Mouse (Mus musculus) limb, embryonic 13.5 days (tissue): ENCODE data around the gene Prkca. TPM values are rescaled to one million over a fixed set of nuclear protein-coding genes. Genes with fewer than 3 reads are reported as not detected.

Experiments used
- ATAC-seq: fragments of 200-750 bp; cut with Nextera tagmentation; 2 replicates; pipeline ENCODE4 v1.8.0; 2017; ENCODE audit warnings: low read depth, moderate number of reproducible peaks, moderate TSS enrichment; ENCODE audit not compliant: low FRiP score
- H3K27ac ChIP-seq: fragments of 300-500 bp; sonication (generic); 2 replicates; pipeline ENCODE4 v1.5.1; 2015; ENCODE audit warnings: inconsistent platforms, mild to moderate bottlenecking, moderate library complexity
- H3K27me3 ChIP-seq: fragments of 300-500 bp; sonication (generic); 2 replicates; pipeline ENCODE4 v1.6.1; 2015; ENCODE audit warnings: mild to moderate bottlenecking, inconsistent platforms
- H3K36me3 ChIP-seq: fragments of 300-500 bp; sonication (generic); 2 replicates; pipeline ENCODE4 v1.6.1; 2015; ENCODE audit warnings: inconsistent platforms, mild to moderate bottlenecking, moderate library complexity
- H3K4me1 ChIP-seq: fragments of 300-500 bp; sonication (generic); 2 replicates; pipeline ENCODE4 v1.6.1; 2015; ENCODE audit warnings: inconsistent platforms
- H3K4me2 ChIP-seq: fragments of 300-500 bp; sonication (generic); replicated peaks from 2 replicates; pipeline ENCODE4 v1.6.1; 2015; ENCODE audit warnings: inconsistent platforms, mild to moderate bottlenecking, moderate library complexity
- H3K4me3 ChIP-seq: fragments of 300-500 bp; sonication (generic); 2 replicates; pipeline ENCODE4 v1.5.1; 2015; ENCODE audit warnings: moderate library complexity, mild to moderate bottlenecking, inconsistent platforms
- H3K9ac ChIP-seq: fragments of 300-500 bp; sonication (generic); 2 replicates; pipeline ENCODE4 v1.6.1; 2015; ENCODE audit warnings: mild to moderate bottlenecking, inconsistent platforms
- H3K9me3 ChIP-seq: fragments of 300-500 bp; sonication (generic); 2 replicates; pipeline ENCODE4 v1.6.1; 2016; ENCODE audit warnings: inconsistent platforms
- WGBS: fragments of 180-500 bp; shearing (Covaris S2); methylation state at CpG from one replicate; pipeline ENCODE4 v1.1.7; 2015; 5-methylcytosine and 5-hydroxymethylcytosine counted together
- polyA plus RNA-seq: library from polyadenylated mRNA; unstranded; fragments of >200 nt; fragmentation: Nextera tagmentation; extraction: Ambion mirVana; gene quantifications from 2 replicates; pipeline ENCODE4 v1.2.1, GENCODE M21; 2015

Prkca gene
- polyA plus RNA-seq, 1 experiment from 2014 or later = 7.2 TPM

DNA sequence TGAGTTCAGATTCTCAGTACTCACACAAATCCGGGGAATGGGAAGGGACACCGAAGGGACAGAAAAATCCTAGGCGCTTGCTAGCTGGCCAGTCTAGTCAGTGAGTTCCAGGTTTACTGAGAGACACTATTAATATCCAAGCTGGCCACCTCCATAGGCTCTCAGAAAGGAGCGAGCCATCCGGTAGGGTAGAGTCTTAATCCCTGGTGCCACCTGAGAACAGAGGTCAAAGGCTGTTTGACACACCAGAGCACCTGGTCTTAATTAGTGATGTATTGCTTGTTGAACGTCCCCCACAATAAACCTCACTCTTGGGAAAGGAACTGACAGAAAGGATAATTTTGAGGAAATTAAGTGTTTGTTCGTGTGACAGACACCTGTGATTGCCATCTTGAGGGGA is 133.0 kb downstream of the Prkca start:
- WGBS = 52% methylated on average over 7 of the region's 7 CpGs
- H3K27ac ChIP-seq = no peak overlapping the region
- no peaks in the 10 kb centered on the region for H3K27me3 ChIP-seq
- H3K4me2 ChIP-seq = no peak overlapping the region
- no peaks in the 10 kb centered on the region for H3K36me3 ChIP-seq
- peaks cover 50% of the 10 kb centered on the region for H3K4me1 ChIP-seq
- H3K9ac ChIP-seq = no peak overlapping the region
- no peaks in the 10 kb centered on the region for H3K9me3 ChIP-seq
- H3K4me3 ChIP-seq = no peak overlapping the region
- ATAC-seq = no peak

DNA sequence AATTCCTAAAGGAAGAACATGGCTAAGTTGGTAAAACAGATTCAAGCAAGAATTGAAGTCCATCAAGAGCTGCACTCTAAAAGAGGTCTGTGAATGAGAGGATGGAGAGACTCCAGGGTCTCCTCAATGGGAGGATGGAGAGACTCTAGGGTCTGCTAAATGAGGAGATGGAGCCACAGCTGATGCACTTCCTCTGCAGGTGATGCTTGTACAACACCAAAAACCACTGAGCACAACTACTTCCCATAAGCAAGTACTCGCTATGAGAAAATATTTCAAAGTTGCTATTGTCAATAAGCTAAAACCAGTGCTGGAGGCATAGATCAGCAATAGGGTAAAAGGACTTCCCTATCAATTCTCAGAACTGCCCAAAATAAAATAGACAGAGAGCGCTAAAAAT is 137.1 kb downstream of the Prkca start:
- H3K27me3 ChIP-seq = no peaks in the 10 kb centered on the region
- H3K27ac ChIP-seq = no peak overlapping the region
- no peak overlapping the region for H3K4me2 ChIP-seq
- H3K4me3 ChIP-seq = no peak overlapping the region
- no peak overlapping the region for H3K9ac ChIP-seq
- H3K9me3 ChIP-seq = no peaks in the 10 kb centered on the region
- H3K4me1 ChIP-seq = peaks cover 23% of the 10 kb centered on the region
- WGBS = 92% methylated on average over 2 of the region's 2 CpGs
- ATAC-seq = no peak
- H3K36me3 ChIP-seq = no peaks in the 10 kb centered on the region

DNA sequence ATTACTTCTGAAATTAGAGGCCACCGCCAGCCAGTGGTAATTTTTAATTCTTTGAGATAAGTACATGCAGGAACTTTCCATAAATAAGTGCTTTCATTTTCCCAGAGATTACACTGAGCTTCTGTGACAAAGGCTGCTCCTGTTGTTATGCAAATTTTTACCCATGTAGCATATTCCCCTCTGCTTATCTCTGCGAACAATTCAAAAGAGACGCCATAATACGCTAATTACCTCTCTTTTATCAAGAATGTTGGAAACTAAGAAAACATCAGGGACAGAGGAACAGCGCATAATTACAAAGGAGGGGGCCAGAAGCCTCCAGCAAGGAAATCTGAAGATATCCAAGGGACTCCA is 138.9 kb downstream of the Prkca start:
- Histone ChIP-seq H3K4me1 (peaks cover 12% of the 10 kb centered on the region), H3K36me3 (no peaks in the 10 kb centered on the region), H3K4me2 (no peak overlapping the region), H3K27me3 (no peaks in the 10 kb centered on the region), H3K4me3 (no peak overlapping the region), H3K9me3 (no peaks in the 10 kb centered on the region), H3K9ac (no peak overlapping the region), H3K27ac (no peak overlapping the region)
- ATAC-seq = no peak
- 77% methylated on average over 5 of the region's 5 CpGs for WGBS

DNA sequence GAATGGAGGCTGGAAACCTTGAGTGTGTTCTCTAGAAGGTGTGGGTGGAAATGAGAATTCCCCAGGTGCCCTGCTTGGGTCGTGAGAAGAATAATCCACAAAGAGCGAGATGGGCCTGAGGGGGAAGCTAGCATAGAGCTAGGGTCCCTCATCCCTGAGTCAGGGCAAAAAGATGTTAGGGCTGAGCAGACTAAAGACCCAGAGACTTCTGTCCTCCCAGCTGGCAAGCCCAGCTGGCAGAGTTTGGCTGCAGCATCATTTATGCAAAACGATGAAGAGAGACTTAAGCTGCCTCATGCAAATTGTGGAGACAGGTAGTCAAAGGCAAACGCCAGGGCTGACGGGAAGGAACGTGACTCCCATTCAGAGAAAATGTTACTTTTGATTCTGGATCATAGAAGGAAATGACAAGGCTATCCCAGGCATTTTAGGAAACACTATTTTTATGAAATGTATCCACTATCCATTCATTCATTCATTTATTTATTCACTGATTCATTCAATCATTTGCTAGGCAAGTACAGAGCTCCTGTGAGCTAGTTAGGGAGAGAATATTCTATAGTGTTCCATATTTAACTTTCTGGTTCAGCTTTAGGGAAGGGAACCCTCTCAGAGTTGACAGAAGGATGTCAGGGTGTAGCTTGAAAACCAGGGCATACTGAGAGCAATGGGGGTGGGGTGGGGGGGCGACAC is 139.4 kb downstream of the Prkca start:
- peaks cover 12% of the 10 kb centered on the region for H3K4me1 ChIP-seq
- no peak for ATAC-seq
- H3K9ac ChIP-seq = no peak overlapping the region
- no peak overlapping the region for H3K4me3 ChIP-seq
- no peaks in the 10 kb centered on the region for H3K9me3 ChIP-seq
- WGBS = 72% methylated on average over 7 of the region's 7 CpGs
- no peak overlapping the region for H3K4me2 ChIP-seq
- H3K27me3 ChIP-seq = no peaks in the 10 kb centered on the region
- H3K36me3 ChIP-seq = no peaks in the 10 kb centered on the region
- H3K27ac ChIP-seq = no peak overlapping the region

DNA sequence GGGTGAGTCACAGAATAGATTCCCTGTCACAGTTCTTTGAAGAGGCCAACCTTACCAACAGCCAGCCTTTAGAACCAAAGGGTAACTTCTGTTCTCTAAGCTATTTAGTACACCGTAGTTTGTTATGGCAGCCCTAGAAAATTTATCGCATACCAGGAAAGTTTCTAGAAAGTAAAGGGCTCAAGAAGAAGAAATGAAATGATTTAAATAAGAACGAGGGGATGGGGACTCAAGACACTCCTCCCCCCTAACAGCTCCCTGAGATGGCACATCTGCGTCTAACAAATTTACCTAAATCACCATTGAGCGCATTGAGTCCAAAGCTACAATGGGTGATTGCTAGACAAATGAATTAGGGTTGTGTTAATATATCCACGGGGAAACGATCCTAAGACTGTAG is 140.9 kb downstream of the Prkca start:
- WGBS = 89% methylated on average over 7 of the region's 7 CpGs
- H3K36me3 ChIP-seq = no peaks in the 10 kb centered on the region
- H3K9me3 ChIP-seq = no peaks in the 10 kb centered on the region
- H3K9ac ChIP-seq = no peak overlapping the region
- no peak for ATAC-seq
- H3K27ac ChIP-seq = no peak overlapping the region
- no peak overlapping the region for H3K4me3 ChIP-seq
- no peaks in the 10 kb centered on the region for H3K27me3 ChIP-seq
- H3K4me2 ChIP-seq = no peak overlapping the region
- peaks cover 7% of the 10 kb centered on the region for H3K4me1 ChIP-seq

DNA sequence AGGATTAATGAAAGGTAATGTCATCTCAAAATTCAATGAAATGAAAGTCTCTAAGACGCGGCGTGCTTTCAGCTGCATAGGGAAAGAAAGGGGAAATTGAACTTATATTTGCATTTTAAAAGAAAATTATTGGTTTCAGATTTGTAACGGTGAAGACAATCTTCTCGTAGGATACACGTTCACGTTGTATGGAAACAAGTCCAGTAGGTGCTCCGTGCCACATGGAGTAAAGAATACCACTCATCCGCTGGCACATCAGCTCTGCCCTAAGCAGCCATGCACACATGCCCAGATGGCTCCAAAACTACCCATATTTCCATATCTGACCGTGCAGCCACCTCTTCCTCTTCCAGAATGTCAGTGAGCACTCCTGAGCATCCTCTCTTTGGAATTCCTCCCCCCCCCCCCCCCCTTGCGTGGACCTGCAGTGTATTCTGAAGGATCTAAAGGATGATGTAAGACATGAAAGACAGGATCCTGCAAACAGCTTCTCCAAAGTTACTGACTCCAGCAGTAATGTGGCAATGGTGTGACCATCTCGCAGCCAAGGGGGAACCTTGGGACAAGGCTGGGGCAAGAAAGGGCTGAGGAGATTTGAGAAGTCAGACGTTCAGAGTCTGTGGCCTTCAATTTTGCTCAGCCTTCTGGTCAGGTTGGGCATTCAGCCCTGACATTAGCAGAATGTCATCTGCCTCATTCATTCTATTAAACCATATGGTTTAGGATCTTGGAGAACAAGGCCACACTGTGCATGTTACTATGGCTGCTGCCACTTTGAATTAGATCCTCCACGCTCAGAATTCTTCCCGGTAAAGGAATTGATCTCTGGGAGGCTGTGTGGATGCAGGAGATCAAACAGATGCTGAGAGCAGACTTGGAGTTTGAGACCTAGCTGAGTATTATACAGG is 142.8 kb downstream of the Prkca start:
- Histone ChIP-seq H3K9ac (no peak overlapping the region), H3K36me3 (no peaks in the 10 kb centered on the region), H3K4me2 (no peak overlapping the region), H3K27me3 (no peaks in the 10 kb centered on the region), H3K27ac (no peak overlapping the region), H3K4me3 (no peak overlapping the region), H3K9me3 (no peaks in the 10 kb centered on the region), H3K4me1 (peaks cover 7% of the 10 kb centered on the region)
- ATAC-seq = no peak
- 90% methylated on average over 15 of the region's 15 CpGs for WGBS

DNA sequence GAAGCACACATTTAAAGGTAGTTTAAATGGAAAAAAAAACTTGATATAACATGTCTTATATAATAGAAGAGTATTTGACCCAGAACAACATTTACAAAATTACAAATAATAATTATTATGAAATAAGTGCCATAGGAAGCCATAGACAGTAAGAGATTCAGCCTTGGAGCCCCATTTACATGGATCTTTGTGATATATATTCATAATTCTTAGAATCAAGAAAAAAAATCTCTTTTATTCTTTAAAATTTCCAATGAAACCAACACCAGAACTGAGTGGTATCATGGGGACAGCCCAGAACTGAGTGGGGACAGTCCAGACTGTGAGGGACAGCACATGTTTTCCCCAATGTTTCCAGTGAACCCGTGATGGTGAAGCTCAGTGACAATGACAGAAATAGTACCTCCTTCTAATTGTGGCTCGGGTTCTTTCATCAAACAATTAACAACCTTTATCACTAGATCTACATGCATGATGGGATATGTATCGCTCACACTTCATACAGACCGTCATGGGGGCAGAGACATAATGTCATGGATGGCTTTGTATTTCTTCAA is 144.2 kb downstream of the Prkca start:
- no peak for ATAC-seq
- no peaks in the 10 kb centered on the region for H3K27me3 ChIP-seq
- no peak overlapping the region for H3K9ac ChIP-seq
- no peak overlapping the region for H3K27ac ChIP-seq
- 89% methylated on average over 4 of the region's 4 CpGs for WGBS
- H3K4me1 ChIP-seq = peaks cover 10% of the 10 kb centered on the region
- H3K4me3 ChIP-seq = no peak overlapping the region
- H3K9me3 ChIP-seq = no peaks in the 10 kb centered on the region
- no peaks in the 10 kb centered on the region for H3K36me3 ChIP-seq
- no peak overlapping the region for H3K4me2 ChIP-seq

DNA sequence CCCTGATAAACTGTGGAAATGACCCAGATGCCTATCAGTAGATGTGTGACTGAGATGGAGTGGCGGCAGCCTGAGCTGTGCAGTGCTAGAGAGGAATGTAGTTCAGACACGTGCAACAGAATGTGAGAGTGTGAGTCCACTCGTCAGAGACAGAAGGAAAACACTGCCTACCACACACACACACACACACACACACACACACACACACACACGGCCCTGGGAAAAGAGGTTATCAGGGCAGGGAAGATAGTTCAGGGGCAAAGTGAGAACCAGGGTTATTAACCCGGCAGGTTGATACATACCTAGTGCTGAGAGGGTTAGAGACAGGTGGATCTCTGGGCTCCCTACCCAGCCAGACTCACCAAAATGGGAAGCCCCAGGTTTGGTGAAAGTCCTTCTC is 145.1 kb downstream of the Prkca start:
- Histone ChIP-seq H3K4me2 (no peak overlapping the region), H3K4me1 (peaks cover 6% of the 10 kb centered on the region)
- 76% methylated on average over 5 of the region's 5 CpGs for WGBS

DNA sequence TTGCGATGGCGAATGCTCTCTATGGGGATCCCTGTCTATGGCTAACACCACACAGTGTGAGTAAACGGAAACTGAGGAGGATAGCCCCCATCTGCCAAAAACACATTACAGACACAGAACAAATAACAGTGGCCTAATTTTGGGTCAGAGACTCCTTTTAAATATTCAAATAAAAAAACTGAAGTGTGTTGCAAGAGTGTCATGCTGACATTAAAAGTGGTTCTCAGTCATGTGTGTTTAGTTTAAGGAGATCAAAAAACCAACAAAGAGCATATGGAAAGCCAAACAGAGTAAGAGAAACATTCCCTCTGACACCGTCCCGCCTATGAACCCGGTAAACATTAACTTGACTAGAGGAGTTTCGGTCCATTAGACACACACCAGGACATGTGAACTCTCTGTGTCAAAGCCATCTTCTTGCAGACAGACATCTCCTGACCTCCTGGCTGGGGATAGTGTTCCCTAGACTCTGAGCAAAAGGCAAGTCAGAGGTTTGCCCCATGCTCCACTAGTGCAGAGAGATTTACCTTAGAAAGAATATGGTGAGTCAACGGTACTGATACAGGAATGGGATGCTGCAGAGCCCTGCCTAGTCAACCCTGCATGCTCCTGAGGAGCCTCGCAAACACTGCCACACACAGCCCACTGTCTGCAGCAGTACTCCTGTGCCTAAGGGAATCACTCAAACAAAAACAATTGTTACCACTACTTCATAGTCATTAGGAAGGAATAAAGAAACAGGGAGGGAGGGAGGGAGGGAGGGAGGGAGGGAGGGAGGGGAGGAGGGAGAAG is 146.1 kb downstream of the Prkca start:
- 72% methylated on average over 9 of the region's 9 CpGs for WGBS
- no peak overlapping the region for H3K4me2 ChIP-seq
- H3K4me1 ChIP-seq = 0 out of 2 replicates have a peak, but pooled peaks cover 3% of the 10 kb centered on the region
- no peak overlapping the region for H3K27ac ChIP-seq
- no peak for ATAC-seq
- no peaks in the 10 kb centered on the region for H3K9me3 ChIP-seq
- no peak overlapping the region for H3K4me3 ChIP-seq
- no peak overlapping the region for H3K9ac ChIP-seq
- no peaks in the 10 kb centered on the region for H3K36me3 ChIP-seq
- H3K27me3 ChIP-seq = no peaks in the 10 kb centered on the region

More for the DNA sequence above, 145.1 kb downstream of the Prkca start:
- no peaks in the 10 kb centered on the region for H3K9me3 ChIP-seq
- H3K27me3 ChIP-seq = no peaks in the 10 kb centered on the region
- H3K36me3 ChIP-seq = no peaks in the 10 kb centered on the region
- H3K9ac ChIP-seq = no peak overlapping the region
- no peak for ATAC-seq
- H3K27ac ChIP-seq = no peak overlapping the region
- H3K4me3 ChIP-seq = no peak overlapping the region

DNA sequence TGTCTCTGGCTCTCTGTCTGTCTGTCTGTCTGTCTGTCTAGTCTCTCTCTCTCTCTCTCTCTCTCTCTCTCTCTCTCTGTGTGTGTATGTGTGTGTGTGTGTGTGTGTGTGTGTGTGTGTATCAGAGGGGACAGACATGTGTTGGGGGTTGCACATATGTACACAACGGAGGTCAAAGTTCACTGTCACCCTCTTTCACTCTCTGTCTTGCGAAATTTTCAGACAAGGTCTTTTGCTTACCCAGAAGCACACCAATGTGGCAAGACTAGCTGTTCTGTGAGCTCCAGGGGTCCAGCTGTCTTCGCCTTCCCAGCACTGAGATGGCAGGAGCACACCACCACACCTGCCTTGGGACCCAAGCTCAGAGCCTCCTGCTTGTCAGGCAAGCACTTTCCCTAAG is 146.9 kb downstream of the Prkca start:
- Histone ChIP-seq H3K27ac (no peak overlapping the region), H3K4me2 (no peak overlapping the region), H3K4me3 (no peak overlapping the region), H3K4me1 (0 out of 2 replicates have a peak, but pooled peaks cover 3% of the 10 kb centered on the region), H3K27me3 (no peaks in the 10 kb centered on the region), H3K9ac (no peak overlapping the region), H3K9me3 (no peaks in the 10 kb centered on the region), H3K36me3 (no peaks in the 10 kb centered on the region)
- 88% methylated on average over 3 of the region's 3 CpGs for WGBS
- ATAC-seq = no peak

DNA sequence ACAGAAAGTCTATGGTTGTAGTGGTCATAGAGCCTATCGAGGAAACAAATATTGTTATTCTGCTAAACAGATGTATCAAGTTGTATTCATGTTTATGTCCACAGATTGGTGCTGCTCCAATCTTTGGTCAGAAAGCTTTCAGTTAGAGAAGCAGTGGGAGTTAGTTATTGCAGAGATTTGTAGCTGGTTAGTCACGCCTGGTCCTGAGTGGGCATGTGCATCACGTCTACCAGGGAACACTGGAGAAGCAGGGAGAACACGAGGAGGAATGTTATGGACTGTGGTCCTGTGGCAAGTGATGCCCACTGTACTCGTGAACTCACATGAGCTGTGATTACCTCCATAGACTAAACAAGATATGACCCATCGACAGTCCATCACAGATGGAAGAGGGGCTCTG is 153.4 kb downstream of the Prkca start:
- Histone ChIP-seq H3K4me1 (no peaks in the 10 kb centered on the region), H3K27ac (no peak overlapping the region), H3K36me3 (no peaks in the 10 kb centered on the region), H3K4me2 (no peak overlapping the region), H3K27me3 (no peaks in the 10 kb centered on the region), H3K4me3 (no peak overlapping the region), H3K9me3 (no peaks in the 10 kb centered on the region), H3K9ac (no peak overlapping the region)
- WGBS = 87% methylated on average over 6 of the region's 6 CpGs
- ATAC-seq = no peak

DNA sequence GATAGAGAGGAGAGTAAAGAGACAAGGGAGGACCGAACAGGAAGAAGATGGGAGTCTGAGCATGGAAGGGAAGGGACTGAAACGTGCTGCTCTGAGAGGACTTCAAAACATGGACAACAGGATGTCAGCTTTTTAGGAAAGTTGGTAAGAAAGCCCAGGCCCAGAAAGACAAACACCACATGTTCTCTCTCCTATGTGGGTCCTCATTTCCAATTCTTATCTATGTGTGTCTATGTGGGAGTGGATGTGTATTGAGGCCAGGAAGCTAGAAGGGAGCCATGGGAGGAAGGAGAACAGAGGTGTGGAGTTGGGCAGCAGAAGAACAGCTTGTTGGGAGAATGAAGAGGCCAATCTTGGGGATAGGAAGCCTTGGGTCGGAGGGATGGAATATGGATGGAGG is 154.4 kb downstream of the Prkca start:
- Histone ChIP-seq H3K4me1 (no peaks in the 10 kb centered on the region), H3K4me2 (no peak overlapping the region), H3K9ac (no peak overlapping the region), H3K4me3 (no peak overlapping the region), H3K9me3 (no peaks in the 10 kb centered on the region), H3K27ac (no peak overlapping the region), H3K36me3 (no peaks in the 10 kb centered on the region), H3K27me3 (no peaks in the 10 kb centered on the region)
- ATAC-seq = no peak
- 86% methylated on average over 3 of the region's 3 CpGs for WGBS
